Mouse (Mus musculus): Measurements from ENCODE around the gene Dtx3.

DNA sequence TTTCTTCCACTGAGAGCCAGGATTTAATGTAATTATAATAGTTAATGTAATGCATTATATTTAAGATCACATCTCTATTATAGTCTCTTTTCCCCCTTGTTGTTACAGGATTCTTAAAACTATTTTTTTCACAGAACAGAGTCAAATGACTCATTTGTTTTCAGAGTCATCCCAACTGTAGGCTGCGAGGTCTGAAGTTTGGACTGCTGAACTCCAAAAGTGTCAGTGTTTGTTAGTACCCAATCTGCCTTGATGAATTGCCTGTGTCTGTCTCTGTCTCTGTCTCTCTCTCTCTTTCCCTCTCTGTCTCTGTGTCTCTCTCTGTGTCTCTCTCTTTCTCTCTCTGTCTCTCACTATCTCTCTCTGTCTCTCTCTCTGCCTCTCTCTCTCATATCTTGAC lies 39.0 kb downstream of the Dtx3 start:
- no peak for TF ChIP-seq CTCF (IDR thresholded peaks at IDR 0.05; ENCODE audit: low read depth, low read length)
- TF ChIP-seq POLR2A (IDR thresholded peaks at IDR 0.05; ENCODE audit: borderline replicate concordance, low read depth, low read length), result no peak

All from bone marrow macrophage, adult 2 months (primary cell).